Mouse (Mus musculus) urinary bladder, adult 18-20 months (tissue): ENCODE measurements around the gene Gm8897.
"Not testable (repeated sequence)": the region's sequence is repeated elsewhere in the genome, so short reads cannot be mapped to it uniquely, and the experiment has no call there.

Experiments used
- DNase-seq, 2 experiments: peaks; one replicate each; pipeline ENCODE4 v3.0.0; 2022; ENCODE audit warnings: low spot score in 2 of 2, mixed read lengths in 2 of 2

Gene Gm8897

DNA sequence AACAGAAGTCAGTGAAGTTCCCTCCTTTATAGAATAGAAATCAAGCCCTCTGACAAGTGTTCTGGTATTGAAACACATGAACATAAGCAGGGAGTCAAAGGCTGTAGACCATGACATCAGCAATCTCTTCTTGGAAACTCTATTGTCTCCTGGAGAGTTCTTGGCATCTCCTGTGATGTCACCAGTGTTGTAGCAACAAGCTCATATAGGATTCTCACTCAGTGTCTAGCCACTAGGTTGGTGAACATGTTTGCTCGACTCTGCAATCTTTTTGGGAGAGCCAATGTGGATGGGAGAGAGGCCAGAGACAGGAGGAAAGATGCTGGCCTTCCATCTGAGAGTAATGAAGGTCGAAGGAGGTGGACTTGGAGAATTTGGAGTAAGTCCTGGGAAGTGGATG lies at the start of gene Gm8897:
Gene Gm8897 (plus strand): TSS at position 301 of the 400 bp plus-strand sequence.
- not testable (repeated sequence) for DNase-seq

GRCm38 (mm10) chr5:11416691-11417090 lies 473 bp downstream of the Gm8897 start:
- not testable (repeated sequence) for DNase-seq
